Mouse (Mus musculus) heart, adult 18-20 months (tissue): ENCODE data around the gene Edar. TPM values are rescaled to one million over a fixed set of nuclear protein-coding genes. Genes with fewer than 3 reads are reported as not detected.

Experiments
- DNase-seq, 2 experiments: peaks; one replicate each; pipeline ENCODE4 v3.0.0; 2021 to 2022; ENCODE audit warnings: mixed read lengths in 1 of 2
- total RNA-seq, 2 experiments: library from RNA; stranded (reverse); gene quantifications; 2 replicates each; pipeline ENCODE4 v1.2.3; 2021

Edar gene
- total RNA-seq, 2 experiments from 2014 or later, result 0.30 to 0.31 TPM

DNA sequence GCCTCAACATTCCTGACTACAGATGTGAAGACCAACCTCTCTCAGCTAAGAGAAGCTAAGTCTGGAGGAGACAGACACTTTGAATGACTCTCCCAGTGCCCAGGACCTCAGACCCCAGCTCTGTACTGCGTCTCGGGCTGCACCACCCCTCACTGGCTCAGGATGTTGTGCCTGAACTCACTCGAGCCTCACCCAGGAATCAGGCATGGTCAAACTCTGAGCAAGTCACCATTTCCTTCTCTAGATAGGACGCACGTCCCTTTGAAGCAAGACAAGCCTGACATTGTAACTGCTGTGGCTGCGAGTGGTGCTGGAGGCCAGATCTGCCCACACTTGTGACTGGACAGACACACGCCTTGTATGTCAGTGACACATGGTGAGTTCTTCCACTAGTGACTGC is 73.5 kb downstream of the Edar start:
- no peak for DNase-seq

- DNase-seq, result peak in 1 of 2 experiments; percentile 25
Measured at GRCm38 (mm10) chr10:58601431-58601901, 74.0 kb downstream of the Edar start.

DNA sequence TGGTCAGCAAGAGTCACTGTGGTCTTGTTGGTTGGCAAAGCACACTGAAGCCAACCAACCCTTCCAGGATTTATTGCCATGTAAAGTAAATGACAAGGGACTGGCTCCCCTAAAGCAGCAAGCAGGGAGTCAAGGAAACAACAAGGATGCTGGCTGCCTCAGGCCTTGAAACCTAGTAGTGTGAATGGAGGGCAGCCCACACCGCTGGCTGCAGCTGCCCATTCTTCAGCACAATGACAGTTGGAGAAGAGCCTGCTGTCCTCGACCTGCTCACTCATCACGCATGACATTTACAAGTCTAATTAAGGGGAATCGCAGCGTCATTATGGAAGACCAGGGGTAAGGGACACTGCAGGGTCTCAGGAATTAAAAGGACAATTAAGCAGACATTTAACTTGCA is 74.5 kb downstream of the Edar start:
- no peak for DNase-seq

GRCm38 (mm10) chr10:58600151-58600550 is 75.3 kb downstream of the Edar start:
- DNase-seq, result no peak

GRCm38 (mm10) chr10:58595821-58596220 is 79.6 kb downstream of the Edar start:
- DNase-seq, result peak in 1 of 2 experiments; percentile 62

DNA sequence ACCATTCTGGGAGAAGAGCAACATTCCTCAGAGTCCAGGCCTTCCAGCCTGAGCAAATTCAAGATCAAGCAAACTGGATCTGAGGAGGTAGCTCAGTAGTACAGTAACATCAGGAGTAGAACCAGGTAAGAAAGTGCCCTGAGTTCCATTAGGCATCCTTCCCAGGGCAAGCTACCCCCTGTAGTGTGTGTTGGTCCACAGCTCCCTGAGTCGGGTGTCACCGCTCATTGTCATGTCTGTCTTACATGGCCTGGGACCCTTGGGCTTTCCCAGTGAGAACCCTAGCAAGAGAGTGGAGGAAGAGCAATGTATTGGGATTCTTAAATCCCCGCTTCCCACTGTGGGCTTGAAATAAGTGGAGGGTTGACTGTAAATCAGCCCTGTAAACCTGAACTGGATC is 80.3 kb downstream of the Edar start:
- DNase-seq, result no peak

DNA sequence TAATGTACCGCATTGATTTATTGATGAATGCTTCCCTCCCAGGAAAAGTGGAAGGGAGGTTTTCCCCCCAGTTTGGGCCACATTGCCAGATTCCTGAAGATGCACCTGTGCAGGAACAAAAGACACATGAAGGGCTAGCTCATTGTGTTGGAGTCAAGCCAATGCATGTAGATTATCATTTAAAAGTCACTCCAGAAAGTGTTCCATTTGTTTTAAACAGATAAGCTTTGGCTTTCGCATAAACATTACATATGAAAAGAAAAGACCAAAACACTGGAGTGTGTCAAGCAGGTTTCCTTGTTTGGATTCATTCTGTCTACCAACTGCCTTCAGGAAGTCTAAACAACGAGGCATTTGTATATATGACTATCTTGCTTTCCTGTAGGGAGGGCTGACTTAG is 81.0 kb downstream of the Edar start:
- DNase-seq, result no peak

- no peak for DNase-seq
Measured at GRCm38 (mm10) chr10:58585427-58586223, 89.8 kb downstream of the Edar start.

DNA sequence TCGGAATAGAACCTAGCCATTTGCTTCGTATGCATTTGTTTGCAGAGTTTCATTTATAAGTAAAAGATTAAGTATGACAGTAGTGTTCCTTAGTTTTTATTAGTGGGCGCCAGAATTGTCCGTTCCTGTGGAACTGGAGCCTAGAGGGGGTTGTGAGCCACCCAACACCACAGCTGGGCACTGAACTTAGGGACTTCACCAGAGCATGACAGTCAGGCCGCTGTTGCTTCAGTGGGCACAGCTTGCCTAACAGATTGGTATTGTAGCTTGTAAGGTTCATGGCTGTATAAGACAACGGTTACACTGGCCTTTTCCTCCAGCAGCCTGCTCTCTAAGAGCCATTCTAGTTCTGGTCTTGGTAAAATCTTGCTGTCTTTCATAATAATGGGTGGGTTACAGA is 114.9 kb downstream of the Edar start:
- DNase-seq, result no peak

DNA sequence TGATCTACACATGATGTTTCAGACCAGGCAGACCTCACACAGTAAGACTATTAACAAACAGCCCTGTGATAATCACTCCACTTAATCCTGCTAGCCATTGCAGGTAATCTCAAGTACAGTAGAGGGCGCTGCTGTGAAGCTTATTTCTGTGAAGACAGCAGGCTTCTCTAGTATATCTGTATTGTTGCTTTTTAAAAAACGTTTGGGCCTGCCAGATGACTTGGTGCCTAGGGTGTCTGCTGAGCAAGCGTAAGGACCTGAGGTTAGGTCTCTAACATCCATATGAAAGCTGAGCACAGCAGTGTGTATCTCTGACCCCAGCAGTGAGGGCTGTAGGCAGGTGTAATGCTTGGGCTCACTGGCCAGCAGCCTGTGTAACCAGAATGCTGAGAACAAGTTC is 115.6 kb downstream of the Edar start:
- DNase-seq, result peak; percentile 4 to 55

DNA sequence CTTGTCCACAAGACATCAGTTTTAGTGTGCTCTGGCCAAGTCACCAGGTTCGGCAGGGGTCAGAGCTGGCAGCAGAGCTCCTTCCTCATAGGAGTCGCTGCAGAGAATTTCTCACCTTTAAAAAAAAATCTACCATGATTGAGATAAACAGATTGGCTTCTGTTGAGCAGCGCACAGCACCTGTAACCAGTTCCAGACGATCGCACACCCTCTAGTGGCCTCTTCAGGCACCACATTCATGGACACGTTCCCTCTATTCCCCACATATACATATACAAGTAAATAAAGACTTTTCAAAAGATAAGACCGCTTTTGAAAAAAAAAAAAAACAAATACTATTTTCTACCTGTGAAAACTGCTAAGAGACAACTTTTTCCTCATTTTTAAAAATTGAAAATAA is 116.4 kb downstream of the Edar start:
- peak; percentile 29 to 60 for DNase-seq

DNA sequence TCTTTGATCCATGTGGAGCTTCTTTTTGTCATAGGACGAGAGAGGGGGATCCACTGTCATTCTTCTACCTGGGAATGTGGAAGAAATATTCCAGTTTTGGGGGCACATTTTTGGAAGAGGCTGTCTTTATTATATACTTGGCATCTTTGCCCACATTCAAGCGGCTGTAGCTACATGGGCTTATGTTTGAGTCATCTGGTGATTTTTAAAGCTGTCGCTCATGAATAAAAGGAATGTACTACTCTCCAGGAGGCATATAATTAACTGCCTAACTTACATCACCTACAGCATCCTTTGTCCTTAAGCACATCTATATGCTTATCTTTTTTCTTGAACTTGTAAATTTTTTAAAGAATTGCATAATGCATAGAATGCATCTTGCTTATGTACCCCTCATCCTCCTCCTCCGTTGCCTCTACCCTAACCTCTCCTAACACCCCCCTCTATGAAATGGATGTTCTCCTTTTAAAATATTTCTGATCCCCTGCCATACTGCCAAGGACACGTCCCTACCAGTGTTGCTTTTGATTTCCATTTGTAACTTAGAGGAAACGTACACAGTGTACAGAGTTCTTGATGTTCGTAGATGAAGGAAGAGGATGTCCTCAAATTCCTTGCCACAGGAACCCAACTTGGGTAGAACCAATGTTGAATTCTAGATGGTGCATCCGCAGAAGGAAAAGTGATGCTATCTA is 120.6 kb downstream of the Edar start:
- DNase-seq, result no peak

Other genes with a start within 250 kb of the Edar start
- gene Ranbp2, start 228.7 kb downstream of the Edar start, total RNA-seq, result 10 to 100 TPM; 51.1 to 54.7 TPM
- gene Ccdc138, start 177.7 kb downstream of the Edar start, total RNA-seq, result 1 to 10 TPM in 1 of 2 experiments, under 1 TPM in 1; 0.37 to 1.0 TPM
- gene Gm17542, start 42.6 kb upstream of the Edar start, total RNA-seq, result not detected
- gene Sh3rf3, start 137.7 kb upstream of the Edar start, total RNA-seq, result under 1 TPM; 0.77 to 0.98 TPM